Mouse (Mus musculus) hindbrain, postnatal 0 days (tissue): ENCODE results near the gene Smurf2. TPM values are rescaled to one million over a fixed set of nuclear protein-coding genes. Genes with fewer than 3 reads are reported as not detected.

Experiments
- ATAC-seq: fragments of 200-750 bp; cut with Nextera tagmentation; 2 replicates; pipeline ENCODE4 v1.8.0; 2017; ENCODE audit warnings: mild to moderate bottlenecking, moderate TSS enrichment, moderate library complexity
- DNase-seq: peaks from one replicate; pipeline ENCODE4 v3.0.0-alpha.2; 2015; ENCODE audit warnings: low spot score
- H3K27ac ChIP-seq: fragments of 300-500 bp; sonication (generic); 2 replicates; pipeline ENCODE4 v1.5.1; 2014; ENCODE audit warnings: mild to moderate bottlenecking
- H3K27me3 ChIP-seq: fragments of 300-500 bp; sonication (generic); 2 replicates; pipeline ENCODE4 v1.6.1; 2014; ENCODE audit warnings: low read length, mixed read lengths; ENCODE audit not compliant: insufficient read depth
- H3K36me3 ChIP-seq: fragments of 300-500 bp; sonication (generic); 2 replicates; pipeline ENCODE4 v1.6.1; 2014; ENCODE audit warnings: low read length, mixed read lengths; ENCODE audit not compliant: insufficient read depth
- H3K4me1 ChIP-seq: fragments of 300-500 bp; sonication (generic); 2 replicates; pipeline ENCODE4 v1.6.1; 2014; ENCODE audit warnings: antibody characterized with exemption, low read length, mixed read lengths; ENCODE audit not compliant: insufficient read depth
- H3K4me2 ChIP-seq: fragments of 300-500 bp; sonication (generic); 2 replicates; pipeline ENCODE4 v1.6.1; 2014; ENCODE audit warnings: low read depth, mild to moderate bottlenecking, low read length, moderate library complexity, mixed read lengths
- H3K4me3 ChIP-seq: fragments of 300-500 bp; sonication (generic); 2 replicates; pipeline ENCODE4 v1.5.1; 2014; ENCODE audit warnings: low read length
- H3K9ac ChIP-seq: fragments of 300-500 bp; sonication (generic); replicated peaks from 2 replicates; pipeline ENCODE4 v1.6.1; 2014; ENCODE audit warnings: mild to moderate bottlenecking, low read length, moderate library complexity, mixed read lengths
- H3K9me3 ChIP-seq: fragments of 300-500 bp; sonication (generic); 2 replicates; pipeline ENCODE4 v1.6.1; 2016; ENCODE audit warnings: low read length, mixed read lengths
- CTCF ChIP-seq: IDR thresholded peaks from 2 replicates; pipeline ENCODE4 v1.5.1; 2016; ENCODE audit warnings: antibody characterized with exemption, control low read depth, low read depth
- WGBS: fragments of 180-500 bp; shearing (Covaris S2); extraction: QIAGEN DNeasy Blood & Tissue Kit; methylation state at CpG from one replicate; pipeline ENCODE4 v1.1.7; 2014; 5-methylcytosine and 5-hydroxymethylcytosine counted together
- polyA plus RNA-seq: library from polyadenylated mRNA; unstranded; fragments of >200 nt; fragmentation: Nextera tagmentation; extraction: Ambion mirVana; gene quantifications from 2 replicates; pipeline ENCODE4 v1.2.1, GENCODE M21; 2015
- total RNA-seq: library from RNA; depleted of rRNA; stranded (reverse); fragments of >200 nt; gene quantifications from 2 replicates; pipeline ENCODE4 v1.2.3, GENCODE M21; 2014

Gene Smurf2
- total and polyA plus RNA-seq, 2 experiments from 2014 or later: 8.7 to 35.7 TPM

DNA sequence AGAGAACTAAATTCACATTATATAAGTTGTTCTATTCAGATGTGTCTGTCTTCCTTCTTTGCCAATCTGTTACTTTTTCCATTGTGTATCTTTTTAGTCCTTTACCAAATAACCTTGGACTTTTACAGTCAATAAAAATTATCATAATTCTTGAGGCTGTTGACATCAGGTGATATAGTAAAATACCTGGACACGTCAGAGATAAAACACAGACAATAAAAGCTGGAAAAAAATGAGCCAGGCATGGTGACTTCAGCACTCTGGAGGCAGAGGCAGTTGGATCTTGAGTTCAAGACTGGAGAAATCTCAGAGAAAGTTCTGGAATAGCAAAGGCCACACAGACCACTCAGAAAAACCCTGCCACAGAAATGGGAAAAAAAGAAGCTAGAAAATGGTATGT is 13.3 kb downstream of the Smurf2 start:
- no peaks in the 10 kb centered on the region for H3K9me3 ChIP-seq
- H3K9ac ChIP-seq: no peak overlapping the region
- no peaks in the 10 kb centered on the region for H3K4me1 ChIP-seq
- no peak for ATAC-seq
- no peaks in the 10 kb centered on the region for H3K36me3 ChIP-seq
- no peak overlapping the region for H3K27ac ChIP-seq
- H3K27me3 ChIP-seq: no peaks in the 10 kb centered on the region
- H3K4me2 ChIP-seq: no peak overlapping the region
- WGBS: 90% methylated on average over 1 of the region's 1 CpGs
- H3K4me3 ChIP-seq: no peak overlapping the region
- DNase-seq: no peak
- no peak for TF ChIP-seq CTCF

DNA sequence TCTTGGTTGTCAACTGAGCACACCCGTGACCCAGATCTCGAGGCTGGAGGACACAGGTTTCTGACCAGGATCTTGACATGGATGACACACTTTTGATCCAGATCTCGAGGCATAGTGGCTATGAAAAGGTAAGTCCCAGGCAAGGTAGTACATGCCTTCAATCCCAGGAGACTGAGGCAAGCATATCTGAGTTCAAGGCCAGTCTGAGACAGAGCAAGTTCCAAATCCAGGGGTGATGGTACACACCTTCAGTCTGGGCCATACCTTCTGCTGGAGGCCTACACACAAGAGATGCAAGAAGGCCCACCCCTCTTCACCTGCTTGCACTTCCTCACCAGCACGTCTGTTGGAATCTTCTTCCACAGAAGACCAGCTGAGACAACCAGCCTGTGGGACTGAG is 14.8 kb downstream of the Smurf2 start:
- no peak for TF ChIP-seq CTCF
- Histone ChIP-seq H3K9ac (no peak overlapping the region), H3K36me3 (no peaks in the 10 kb centered on the region), H3K27me3 (no peaks in the 10 kb centered on the region), H3K4me1 (no peaks in the 10 kb centered on the region), H3K4me3 (no peak overlapping the region), H3K27ac (no peak overlapping the region), H3K4me2 (no peak overlapping the region), H3K9me3 (no peaks in the 10 kb centered on the region)
- 95% methylated on average over 4 of the region's 4 CpGs for WGBS
- no peak for ATAC-seq
- DNase-seq: no peak

DNA sequence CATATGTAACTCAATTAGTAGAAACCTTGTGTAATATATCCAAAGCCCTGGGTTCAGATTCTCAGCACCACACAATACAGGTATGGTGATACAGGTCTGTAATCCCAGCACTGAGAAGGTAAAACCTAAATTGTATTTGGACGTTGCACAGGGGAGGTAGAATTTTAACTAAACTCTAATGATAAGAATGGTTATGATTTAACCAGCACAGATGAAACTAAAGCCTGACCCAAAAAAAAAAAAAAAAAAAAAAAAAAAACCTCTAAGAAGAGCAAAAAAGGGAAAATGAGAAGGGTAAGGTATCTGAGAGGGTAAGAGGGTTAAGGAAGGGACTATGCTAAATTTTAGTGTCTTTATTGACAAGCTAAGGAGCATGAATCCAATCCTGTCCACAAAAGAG is 20.7 kb downstream of the Smurf2 start:
- Histone ChIP-seq H3K9me3 (no peaks in the 10 kb centered on the region), H3K27me3 (no peaks in the 10 kb centered on the region), H3K27ac (no peak overlapping the region), H3K36me3 (no peaks in the 10 kb centered on the region), H3K4me1 (no peaks in the 10 kb centered on the region), H3K4me2 (no peak overlapping the region), H3K4me3 (no peak overlapping the region), H3K9ac (no peak overlapping the region)
- 94% methylated on average over 1 of the region's 1 CpGs for WGBS
- ATAC-seq (no peak), DNase-seq (no peak)
- TF ChIP-seq CTCF: no peak

GRCm38 (mm10) chr11:106896561-106897168 is 23.9 kb downstream of the Smurf2 start:
- Histone ChIP-seq H3K9ac (no peak overlapping the region), H3K4me3 (no peak overlapping the region), H3K4me1 (no peaks in the 10 kb centered on the region), H3K36me3 (no peaks in the 10 kb centered on the region), H3K9me3 (no peaks in the 10 kb centered on the region), H3K4me2 (no peak overlapping the region), H3K27me3 (no peaks in the 10 kb centered on the region), H3K27ac (no peak overlapping the region)
- WGBS: 95% methylated on average over 2 of the region's 2 CpGs
- ATAC-seq (no peak), DNase-seq (no peak)
- no peak for TF ChIP-seq CTCF

- TF ChIP-seq CTCF: no peak
- Histone ChIP-seq H3K36me3 (no peaks in the 10 kb centered on the region), H3K27ac (no peak overlapping the region), H3K27me3 (no peaks in the 10 kb centered on the region), H3K4me1 (no peaks in the 10 kb centered on the region), H3K4me2 (no peak overlapping the region), H3K4me3 (no peak overlapping the region), H3K9me3 (no peaks in the 10 kb centered on the region), H3K9ac (no peak overlapping the region)
- DNase-seq (no peak), ATAC-seq (no peak)
- WGBS: 54% methylated on average over 1 of the region's 1 CpGs
Observed at GRCm38 (mm10) chr11:106883656-106884055, 36.9 kb downstream of the Smurf2 start.

- H3K27me3 ChIP-seq: no peaks in the 10 kb centered on the region
- DNase-seq (no peak), ATAC-seq (no peak)
- no peaks in the 10 kb centered on the region; the same call in 1 of the 2 replicates for H3K36me3 ChIP-seq
- H3K4me2 ChIP-seq: no peak overlapping the region
- no peak overlapping the region for H3K4me3 ChIP-seq
- H3K9ac ChIP-seq: no peak overlapping the region
- no peaks in the 10 kb centered on the region for H3K4me1 ChIP-seq
- H3K9me3 ChIP-seq: no peaks in the 10 kb centered on the region
- WGBS: 90% methylated on average over 6 of the region's 6 CpGs
- no peak for TF ChIP-seq CTCF
- H3K27ac ChIP-seq: no peak overlapping the region
Observed at GRCm38 (mm10) chr11:106872650-106873049, 47.9 kb downstream of the Smurf2 start.

DNA sequence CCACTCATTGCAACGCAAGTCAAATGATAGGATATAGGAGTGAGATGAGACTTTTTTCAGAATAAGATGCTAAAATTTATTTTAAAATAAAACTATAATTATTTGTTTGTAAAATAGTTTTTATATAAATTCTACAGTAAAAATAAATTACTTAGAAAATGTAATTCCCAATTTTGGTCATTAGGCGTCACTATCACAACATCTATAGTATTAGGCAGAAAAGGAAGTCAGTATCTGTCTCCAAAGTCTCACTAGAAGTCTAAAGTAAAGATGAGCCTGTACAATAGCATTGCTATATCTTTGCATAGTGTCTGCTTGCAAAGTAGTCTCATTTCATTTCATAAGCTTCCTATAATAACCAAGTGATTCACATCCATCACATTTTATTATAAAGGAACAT is 69.1 kb downstream of the Smurf2 start:
- ATAC-seq (no peak), DNase-seq (peak; percentile 48)
- Histone ChIP-seq H3K4me2 (no peak overlapping the region), H3K27ac (no peak overlapping the region), H3K9ac (no peak overlapping the region), H3K4me3 (no peak overlapping the region), H3K27me3 (no peaks in the 10 kb centered on the region), H3K36me3 (peaks cover 16% of the 10 kb centered on the region), H3K9me3 (no peaks in the 10 kb centered on the region), H3K4me1 (no peaks in the 10 kb centered on the region)
- WGBS: 54% methylated on average over 2 of the region's 2 CpGs
- peak; percentile 57 for TF ChIP-seq CTCF
